Mouse (Mus musculus): ENCODE measurements around the gene Pde4b. TPM values are rescaled to one million over a fixed set of nuclear protein-coding genes. Genes with fewer than 3 reads are reported as not detected.

Gene Pde4b
- polyA plus RNA-seq, 1 experiment from 2014 or later, result 23.8 TPM

DNA sequence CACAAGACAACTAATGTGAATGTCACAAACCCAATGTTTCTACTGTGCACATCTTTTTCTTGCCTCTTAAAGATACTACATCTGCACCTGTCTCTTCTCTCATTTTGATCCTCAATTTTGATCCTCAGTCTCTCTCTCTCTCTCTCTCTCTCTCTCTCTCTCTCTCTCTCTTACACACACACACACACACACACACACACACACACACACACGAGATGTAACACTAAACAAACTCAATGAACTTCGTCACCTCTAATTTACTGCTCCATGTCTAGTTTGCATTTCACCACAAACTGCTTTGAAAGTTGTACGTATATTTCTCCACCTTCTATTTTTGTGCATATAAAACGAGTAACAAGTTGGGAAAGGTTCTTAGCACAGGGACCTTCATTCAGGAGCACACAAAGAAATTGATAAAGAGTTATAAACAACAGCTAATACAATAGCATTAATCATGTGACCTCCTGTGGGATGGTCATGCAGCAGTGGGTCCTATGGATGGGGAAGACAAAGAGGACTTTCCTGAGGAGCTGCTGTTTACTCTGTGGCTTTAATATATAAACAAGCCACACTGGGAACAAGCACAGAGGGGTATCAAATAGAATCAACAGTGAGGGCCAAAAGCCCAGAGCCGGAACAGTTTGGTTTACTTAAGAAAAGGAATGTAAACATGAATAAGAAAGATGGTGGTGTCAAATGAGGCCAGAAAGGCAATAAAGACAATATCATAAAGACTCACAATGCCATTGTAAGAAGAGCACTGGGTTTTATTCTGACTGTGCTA, 372.1 kb downstream of the Pde4b start:
- no peak for ATAC-seq
- Histone ChIP-seq H3K4me3 (replicated peaks) (no peak overlapping the region), H3K9ac (replicated peaks) (no peak overlapping the region), H3K27ac (no peak overlapping the region), H3K36me3 (no peaks in the 10 kb centered on the region), H3K9me3 (no peaks in the 10 kb centered on the region), H3K4me2 (replicated peaks) (no peak overlapping the region), H3K27me3 (no peaks in the 10 kb centered on the region), H3K4me1 (replicated peaks) (no peaks in the 10 kb centered on the region)
- 69% methylated on average over 5 of the region's 5 CpGs for WGBS

DNA sequence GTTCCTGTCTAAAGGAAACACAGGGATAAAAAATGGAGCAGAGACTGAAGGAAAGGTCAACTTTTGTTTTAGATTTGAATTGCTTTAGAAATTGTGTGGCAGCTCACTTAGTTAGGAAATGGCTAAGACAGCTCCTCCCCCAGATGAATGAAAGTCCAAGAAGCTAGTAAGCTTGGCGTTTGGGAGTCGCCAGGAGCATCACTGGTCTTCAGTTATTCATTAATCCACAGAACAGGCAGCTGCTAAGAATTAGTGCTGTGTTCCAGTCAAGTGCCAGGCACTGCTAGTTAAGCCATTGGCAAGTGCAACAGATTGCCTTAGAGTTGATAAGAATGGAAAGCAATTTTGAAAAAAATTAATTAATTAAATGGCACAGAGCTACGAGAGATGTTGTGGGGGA, 390.8 kb downstream of the Pde4b start:
- no peak overlapping the region for H3K4me3 ChIP-seq (replicated peaks)
- no peak overlapping the region for H3K4me2 ChIP-seq (replicated peaks)
- WGBS, result 51% methylated on average over 3 of the region's 3 CpGs
- no peak overlapping the region for H3K9ac ChIP-seq (replicated peaks)
- no peaks in the 10 kb centered on the region for H3K27me3 ChIP-seq
- H3K9me3 ChIP-seq, result no peaks in the 10 kb centered on the region
- H3K4me1 ChIP-seq (replicated peaks), result 0 out of 2 replicates have a peak, but pooled peaks cover 2% of the 10 kb centered on the region
- no peak for ATAC-seq
- H3K27ac ChIP-seq, result no peak overlapping the region
- no peaks in the 10 kb centered on the region for H3K36me3 ChIP-seq

DNA sequence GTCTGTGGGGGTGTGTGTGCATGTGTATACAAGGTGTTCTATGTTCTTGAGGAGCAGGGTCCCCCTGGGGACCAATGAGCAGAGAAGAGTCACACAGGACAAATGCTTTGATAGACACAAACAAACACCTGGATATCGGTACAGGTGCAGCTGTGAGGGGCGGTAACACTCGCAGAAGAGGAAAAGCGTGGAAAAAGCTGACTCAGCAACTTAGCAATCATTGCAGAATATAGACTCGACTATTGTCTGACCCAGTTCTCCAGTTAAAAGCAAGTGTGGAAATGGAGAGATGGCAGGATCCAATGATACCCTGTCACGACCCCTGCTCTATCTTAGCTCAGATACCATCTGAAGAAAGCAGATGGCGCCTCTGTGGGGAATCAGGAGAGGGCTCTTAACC, 391.5 kb downstream of the Pde4b start:
- H3K27ac ChIP-seq, result no peak overlapping the region
- H3K4me3 ChIP-seq (replicated peaks), result no peak overlapping the region
- H3K4me1 ChIP-seq (replicated peaks), result peaks cover 6% of the 10 kb centered on the region; the same call in 1 of the 2 replicates
- no peak overlapping the region for H3K9ac ChIP-seq (replicated peaks)
- H3K4me2 ChIP-seq (replicated peaks), result no peak overlapping the region
- ATAC-seq, result no peak
- H3K36me3 ChIP-seq, result no peaks in the 10 kb centered on the region
- H3K9me3 ChIP-seq, result no peaks in the 10 kb centered on the region
- WGBS, result 88% methylated on average over 7 of the region's 7 CpGs
- H3K27me3 ChIP-seq, result no peaks in the 10 kb centered on the region

DNA sequence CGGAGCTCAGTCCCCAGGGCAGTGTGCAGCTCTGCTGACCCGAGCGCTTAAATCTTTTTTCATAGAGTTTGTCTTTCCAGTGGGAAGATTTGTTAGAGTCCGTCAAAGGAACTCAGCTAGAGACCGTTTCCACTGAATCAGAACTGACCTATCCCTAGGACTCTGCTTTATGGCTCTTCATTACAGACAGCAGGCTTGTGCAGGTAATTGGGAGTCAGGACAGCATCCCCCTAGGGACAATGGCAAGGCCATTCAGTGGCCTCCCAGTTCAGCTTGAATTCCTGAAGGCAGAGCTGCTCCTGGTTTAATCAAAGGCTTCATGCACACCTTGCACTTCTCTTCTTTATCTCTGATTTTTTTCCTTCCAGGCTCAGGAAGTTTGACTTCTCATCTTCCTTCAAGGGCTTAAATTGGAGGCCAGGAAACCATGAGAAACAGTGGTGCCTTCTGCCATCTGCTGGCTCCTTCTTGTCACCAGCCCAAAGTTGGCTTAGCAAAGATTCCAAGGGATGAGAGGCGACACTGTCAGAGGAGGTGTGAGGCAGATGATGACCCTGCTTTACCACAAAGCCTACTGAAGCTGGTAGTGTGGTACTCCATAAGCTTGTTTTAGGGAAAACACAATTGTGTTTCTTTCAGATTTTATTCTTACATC, 393.6 kb downstream of the Pde4b start:
- WGBS, result 60% methylated on average over 6 of the region's 6 CpGs
- ATAC-seq, result peak; percentile 71

DNA sequence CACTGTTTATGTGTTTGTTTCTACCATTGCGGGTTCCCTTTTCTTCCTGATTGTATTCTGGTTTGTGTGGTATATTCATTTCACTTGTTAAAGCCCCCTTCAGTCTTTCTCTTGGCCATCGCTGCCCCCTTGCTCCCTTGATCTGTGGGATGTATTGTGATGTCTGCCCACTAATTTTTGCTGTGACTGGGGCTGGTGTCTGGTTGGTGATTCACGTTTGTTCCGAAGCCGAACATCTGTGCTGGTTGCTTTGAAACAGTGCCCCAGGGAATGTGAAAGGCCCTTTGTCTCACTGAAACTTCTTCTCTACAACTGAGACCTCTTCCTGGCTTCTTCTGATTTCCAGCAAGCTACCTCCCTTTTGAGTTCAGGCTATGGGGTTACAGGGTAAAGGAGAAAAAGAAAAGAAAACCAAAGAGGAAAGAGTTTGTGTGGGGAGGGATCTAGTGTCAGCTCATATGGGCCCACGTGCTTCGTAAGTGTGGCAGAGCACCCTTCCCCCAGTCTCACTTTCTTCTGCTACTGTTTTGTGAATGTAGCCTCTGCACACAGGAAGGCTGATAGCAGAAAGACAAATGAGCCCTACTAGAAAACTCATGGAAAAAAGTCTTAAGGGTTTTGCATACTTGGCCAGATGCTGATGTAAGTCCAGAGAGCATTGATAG, 396.1 kb downstream of the Pde4b start:
- 43% methylated on average over 7 of the region's 7 CpGs for WGBS
- ATAC-seq, result no peak
- no peaks in the 10 kb centered on the region for H3K27me3 ChIP-seq
- peaks cover 17% of the 10 kb centered on the region for H3K4me1 ChIP-seq (replicated peaks)
- no peak overlapping the region for H3K27ac ChIP-seq
- H3K9ac ChIP-seq (replicated peaks), result no peak overlapping the region
- no peaks in the 10 kb centered on the region for H3K36me3 ChIP-seq
- H3K9me3 ChIP-seq, result no peaks in the 10 kb centered on the region
- no peak overlapping the region for H3K4me2 ChIP-seq (replicated peaks)
- H3K4me3 ChIP-seq (replicated peaks), result no peak overlapping the region

More for the DNA sequence above, 393.6 kb downstream of the Pde4b start:
- H3K4me3 ChIP-seq (replicated peaks), result no peak overlapping the region
- H3K9me3 ChIP-seq, result no peaks in the 10 kb centered on the region
- no peak overlapping the region for H3K4me2 ChIP-seq (replicated peaks)
- H3K9ac ChIP-seq (replicated peaks), result no peak overlapping the region
- H3K27ac ChIP-seq, result no peak overlapping the region
- no peaks in the 10 kb centered on the region for H3K27me3 ChIP-seq
- H3K4me1 ChIP-seq (replicated peaks), result peaks cover 8% of the 10 kb centered on the region
- H3K36me3 ChIP-seq, result no peaks in the 10 kb centered on the region

DNA sequence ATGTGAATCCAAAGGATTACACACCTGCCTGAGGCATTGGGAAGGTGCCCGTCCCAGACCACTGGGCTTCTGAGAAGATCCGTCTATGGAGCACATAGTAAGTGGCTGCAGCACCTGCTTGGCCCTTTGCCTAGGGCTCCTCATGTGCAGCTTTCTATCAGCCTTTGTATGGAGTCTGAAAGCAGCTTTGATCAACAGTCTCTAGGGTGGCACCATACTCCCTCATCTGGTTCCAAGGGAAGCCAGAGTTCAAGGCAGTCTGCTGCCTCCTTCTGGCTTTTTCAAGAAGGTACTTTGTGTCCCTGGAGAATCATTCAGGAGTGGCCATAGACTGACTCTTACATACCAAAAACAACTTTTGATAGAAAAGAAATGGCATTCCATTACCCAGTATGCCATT, 397.4 kb downstream of the Pde4b start:
- no peaks in the 10 kb centered on the region for H3K9me3 ChIP-seq
- no peak overlapping the region for H3K4me3 ChIP-seq (replicated peaks)
- no peaks in the 10 kb centered on the region for H3K36me3 ChIP-seq
- ATAC-seq, result no peak
- H3K9ac ChIP-seq (replicated peaks), result no peak overlapping the region
- no peak overlapping the region for H3K4me2 ChIP-seq (replicated peaks)
- no peaks in the 10 kb centered on the region for H3K27me3 ChIP-seq
- H3K27ac ChIP-seq, result no peak overlapping the region
- peaks cover 17% of the 10 kb centered on the region for H3K4me1 ChIP-seq (replicated peaks)
- 81% methylated on average over 2 of the region's 2 CpGs for WGBS

DNA sequence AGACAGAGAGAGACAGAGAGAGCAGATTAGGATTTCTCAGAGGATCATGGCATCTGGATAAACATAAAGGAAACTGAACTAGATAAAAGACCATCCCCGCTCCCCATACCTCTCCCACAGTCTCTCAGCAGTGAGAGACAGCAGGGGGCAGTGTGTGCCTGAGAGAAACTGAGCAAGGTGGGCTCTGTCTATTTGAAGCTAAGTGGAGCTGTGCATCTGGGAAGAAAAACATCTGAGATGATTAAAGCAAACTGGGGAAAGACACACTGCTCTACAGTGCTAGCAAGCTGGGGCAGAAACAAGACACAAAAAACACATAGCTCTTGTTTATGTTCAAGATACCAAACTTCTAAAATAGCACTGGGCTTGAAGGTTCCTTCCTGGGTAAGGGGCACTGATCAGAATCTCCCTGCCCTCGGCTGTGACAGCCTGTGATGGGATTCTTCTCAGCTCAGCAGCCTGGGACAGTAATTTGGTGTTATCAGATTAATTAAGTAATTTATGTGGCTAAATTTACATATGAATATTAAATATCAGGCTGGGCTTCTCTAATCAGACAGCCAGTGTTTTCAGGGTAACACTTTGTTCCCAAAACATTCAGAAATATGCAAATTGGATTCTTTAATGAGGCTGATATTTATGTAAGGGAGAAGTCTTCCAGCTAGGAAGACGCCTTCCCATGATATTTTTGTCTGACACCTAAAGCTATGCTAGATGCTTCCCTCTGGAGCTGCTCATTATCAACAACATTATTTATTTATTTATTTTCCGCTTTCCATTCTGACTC, 399.0 kb downstream of the Pde4b start:
- ATAC-seq, result peak; percentile 71

DNA sequence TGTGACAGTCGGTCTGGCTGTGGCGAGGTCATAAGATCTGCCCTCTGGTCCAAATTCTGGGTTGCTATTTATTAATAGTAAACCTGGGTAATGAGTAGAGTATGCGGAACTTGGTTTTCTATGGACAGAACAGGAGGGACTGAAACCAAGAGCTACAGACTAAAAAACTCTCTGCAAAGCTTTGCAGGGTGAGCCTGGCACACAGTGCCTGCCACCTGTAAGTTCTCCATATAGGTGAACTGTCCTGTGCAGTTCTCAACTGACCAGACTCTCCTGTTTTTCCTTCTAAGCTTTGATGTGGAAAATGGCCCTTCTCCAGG, 399.5 kb downstream of the Pde4b start:
- Histone ChIP-seq H3K9ac (replicated peaks) (no peak overlapping the region), H3K9me3 (no peaks in the 10 kb centered on the region), H3K4me2 (replicated peaks) (no peak overlapping the region), H3K4me3 (replicated peaks) (no peak overlapping the region), H3K36me3 (no peaks in the 10 kb centered on the region), H3K27ac (no peak overlapping the region), H3K27me3 (no peaks in the 10 kb centered on the region), H3K4me1 (replicated peaks) (peaks cover 17% of the 10 kb centered on the region)
- WGBS, result 75% methylated on average over 3 of the region's 3 CpGs
- peak; percentile 15; the same call in 1 of the 2 replicates for ATAC-seq

More for the DNA sequence above, 399.0 kb downstream of the Pde4b start:
- no peaks in the 10 kb centered on the region for H3K27me3 ChIP-seq
- no peak overlapping the region for H3K27ac ChIP-seq
- H3K36me3 ChIP-seq, result no peaks in the 10 kb centered on the region
- H3K4me3 ChIP-seq (replicated peaks), result no peak overlapping the region
- WGBS, result 35% methylated on average over 4 of the region's 4 CpGs
- H3K9me3 ChIP-seq, result no peaks in the 10 kb centered on the region
- peaks cover 17% of the 10 kb centered on the region for H3K4me1 ChIP-seq (replicated peaks)
- no peak overlapping the region for H3K9ac ChIP-seq (replicated peaks)
- H3K4me2 ChIP-seq (replicated peaks), result no peak overlapping the region

DNA sequence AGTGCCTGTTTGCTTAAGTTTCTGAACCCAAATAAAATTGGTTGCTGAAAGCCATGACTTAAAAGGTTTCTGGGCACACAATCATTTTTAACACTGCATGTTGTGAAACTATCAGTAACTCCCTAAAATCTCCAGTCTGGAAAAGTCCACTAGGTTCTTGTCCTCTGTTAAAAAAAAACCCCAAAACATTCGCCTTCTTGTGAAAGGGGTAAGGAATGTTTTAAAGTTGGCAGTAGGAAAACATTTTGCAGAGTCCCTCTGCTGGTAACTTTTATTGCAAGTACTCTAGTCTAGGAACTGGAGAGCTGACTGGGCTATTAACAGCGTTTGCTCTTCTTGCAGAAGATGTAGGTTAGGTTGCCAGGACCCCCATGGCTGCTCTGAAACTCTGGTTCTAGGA, 400.7 kb downstream of the Pde4b start:
- Histone ChIP-seq H3K27me3 (no peaks in the 10 kb centered on the region), H3K36me3 (no peaks in the 10 kb centered on the region), H3K9me3 (no peaks in the 10 kb centered on the region), H3K4me1 (replicated peaks) (peaks cover 25% of the 10 kb centered on the region), H3K4me2 (replicated peaks) (no peak overlapping the region), H3K27ac (no peak overlapping the region), H3K9ac (replicated peaks) (no peak overlapping the region), H3K4me3 (replicated peaks) (no peak overlapping the region)
- no peak for ATAC-seq
- WGBS, result 70% methylated on average over 2 of the region's 2 CpGs

DNA sequence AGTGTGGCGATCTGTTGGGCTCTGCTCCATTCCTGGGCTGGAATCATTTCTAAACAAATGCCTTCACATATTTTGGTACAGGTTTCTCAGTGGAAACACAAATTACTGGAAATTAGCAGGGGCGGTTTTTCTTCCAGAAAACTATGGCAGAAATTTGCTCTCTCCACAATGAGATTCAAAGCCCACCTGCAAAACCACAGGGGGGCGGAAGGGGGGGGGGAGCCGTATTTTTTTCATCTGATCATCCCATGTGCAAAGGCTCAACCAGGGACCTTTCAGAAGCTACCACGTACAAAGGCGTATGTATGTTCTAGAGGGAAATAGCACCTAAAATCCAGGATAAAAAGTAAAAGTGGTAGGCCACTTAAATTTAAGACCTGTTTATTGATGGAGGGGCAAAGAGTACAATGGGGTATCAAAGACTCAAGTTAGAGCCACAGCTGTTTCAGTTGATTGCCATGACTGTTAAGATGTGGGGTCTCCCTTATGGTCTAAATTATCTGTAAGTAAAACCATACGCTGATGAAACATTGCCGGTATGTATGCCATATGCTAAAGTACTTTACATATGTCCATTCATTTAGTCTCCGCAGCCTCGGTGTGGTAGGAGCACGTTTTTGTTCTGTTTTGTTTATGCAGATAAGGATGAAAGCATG, 404.3 kb downstream of the Pde4b start:
- H3K4me3 ChIP-seq (replicated peaks), result no peak overlapping the region
- no peaks in the 10 kb centered on the region for H3K9me3 ChIP-seq
- H3K36me3 ChIP-seq, result no peaks in the 10 kb centered on the region
- 83% methylated on average over 11 of the region's 11 CpGs for WGBS
- H3K27me3 ChIP-seq, result no peaks in the 10 kb centered on the region
- peaks cover 14% of the 10 kb centered on the region for H3K4me1 ChIP-seq (replicated peaks)
- H3K27ac ChIP-seq, result no peak overlapping the region
- no peak for ATAC-seq
- H3K4me2 ChIP-seq (replicated peaks), result no peak overlapping the region
- no peak overlapping the region for H3K9ac ChIP-seq (replicated peaks)

DNA sequence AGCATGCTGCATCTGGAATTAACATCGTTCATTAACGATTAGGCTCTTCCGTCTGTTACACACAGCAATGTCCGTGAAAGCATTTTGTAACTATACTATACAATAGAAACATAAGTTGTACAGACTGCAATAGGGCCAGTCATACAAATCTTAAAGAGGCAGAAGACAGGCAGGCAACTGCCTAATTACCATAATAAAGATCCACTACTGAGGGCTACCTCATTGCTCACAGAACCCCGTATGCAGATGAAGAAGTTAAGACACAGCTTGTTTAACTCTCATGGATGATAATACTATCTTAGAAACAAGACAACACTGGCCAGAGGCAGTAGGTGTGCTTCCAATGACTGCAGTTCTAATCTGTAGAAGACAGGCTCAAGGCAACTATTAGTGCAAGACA, 405.6 kb downstream of the Pde4b start:
- Histone ChIP-seq H3K4me3 (replicated peaks) (no peak overlapping the region), H3K4me2 (replicated peaks) (no peak overlapping the region), H3K36me3 (no peaks in the 10 kb centered on the region), H3K27me3 (no peaks in the 10 kb centered on the region), H3K4me1 (replicated peaks) (peaks cover 9% of the 10 kb centered on the region), H3K9me3 (no peaks in the 10 kb centered on the region), H3K9ac (replicated peaks) (no peak overlapping the region), H3K27ac (no peak overlapping the region)
- 43% methylated on average over 5 of the region's 5 CpGs for WGBS
- ATAC-seq, result peak; percentile 28

Data from midbrain, embryonic 13.5 days (tissue).